Mouse (Mus musculus) cerebellum, adult 11 months (tissue): ENCODE measurements around the gene Taldo1.
"Not testable (repeated sequence)": the region's sequence is repeated elsewhere in the genome, so short reads cannot be mapped to it uniquely, and the experiment has no call there.

Experiments used
- DNase-seq: peaks from one replicate; pipeline ENCODE4 v3.0.0; 2022

The Taldo1 gene

GRCm38 (mm10) chr7:141388487-141389109 is 3.4 kb upstream of the Taldo1 start:
- no peak for DNase-seq

- DNase-seq, result no peak
Measured at GRCm38 (mm10) chr7:141390326-141391259, 1.4 kb upstream of the Taldo1 start.

GRCm38 (mm10) chr7:141392552-141393222 is 688 bp downstream of the Taldo1 start:
- no peak for DNase-seq

GRCm38 (mm10) chr7:141394158-141394557 is 2.2 kb downstream of the Taldo1 start:
- DNase-seq, result no peak

GRCm38 (mm10) chr7:141394771-141395170 is 2.8 kb downstream of the Taldo1 start:
- no peak for DNase-seq

GRCm38 (mm10) chr7:141395348-141395747 is 3.3 kb downstream of the Taldo1 start:
- no peak for DNase-seq

- peak; percentile 43 for DNase-seq
Measured at GRCm38 (mm10) chr7:141403305-141403704, 11.3 kb downstream of the Taldo1 start.

GRCm38 (mm10) chr7:141405466-141405865 is 13.5 kb downstream of the Taldo1 start:
- DNase-seq, result no peak

GRCm38 (mm10) chr7:141407670-141408069 is 15.7 kb downstream of the Taldo1 start:
- not testable (repeated sequence) for DNase-seq

- DNase-seq, result peak; percentile 94
Measured at GRCm38 (mm10) chr7:141408833-141409232, 16.8 kb downstream of the Taldo1 start.

GRCm38 (mm10) chr7:141410631-141411030 is 18.6 kb downstream of the Taldo1 start:
- peak; percentile 37 for DNase-seq

- DNase-seq, result no peak
Measured at GRCm38 (mm10) chr7:141411667-141412066, 19.7 kb downstream of the Taldo1 start.

GRCm38 (mm10) chr7:141413331-141413730 is 21.3 kb downstream of the Taldo1 start:
- DNase-seq, result peak; percentile 46

- peak; percentile 99 for DNase-seq
Measured at GRCm38 (mm10) chr7:141413809-141414584, 22.0 kb downstream of the Taldo1 start, which contains the start of gene Gatd1. Gatd1 (minus strand) TSS chr7:141414136.

GRCm38 (mm10) chr7:141416144-141416841 is 24.3 kb downstream of the Taldo1 start:
- DNase-seq, result peak; percentile 32

GRCm38 (mm10) chr7:141417731-141418681 is 26.0 kb downstream of the Taldo1 start:
- no peak for DNase-seq

GRCm38 (mm10) chr7:141418970-141419369 is 27.0 kb downstream of the Taldo1 start:
- DNase-seq, result peak; percentile 33

- DNase-seq, result no peak
Measured at GRCm38 (mm10) chr7:141420030-141420702, 28.2 kb downstream of the Taldo1 start.

- no peak for DNase-seq
Measured at GRCm38 (mm10) chr7:141423811-141424210, 31.8 kb downstream of the Taldo1 start.
